8 mouse cellular contexts compared by ENCODE assay signal in the genomic region with DNA sequence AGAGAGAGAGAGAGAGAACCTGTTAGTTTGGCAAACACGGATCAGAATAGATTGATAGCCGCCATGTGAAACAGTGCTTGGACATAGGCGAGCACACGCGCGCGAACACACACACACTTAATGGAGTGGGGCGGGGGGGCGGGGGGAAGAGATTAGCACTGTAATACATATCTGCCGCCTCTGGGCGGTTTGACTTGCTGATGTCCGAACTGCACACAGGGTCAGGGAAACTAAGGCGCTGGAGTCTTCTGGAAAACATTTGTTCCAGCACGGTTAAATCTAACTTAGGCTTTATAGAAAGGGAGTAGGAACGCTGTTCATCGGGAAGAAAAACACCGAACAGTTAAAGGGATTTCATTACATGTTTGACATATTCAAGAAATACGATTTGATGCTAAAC. TPM values are rescaled to one million over a fixed set of nuclear protein-coding genes. Genes with fewer than 3 reads are reported as not detected.
DNase-seq lines count a peak whose midpoint lies in the region; ATAC-seq and TF ChIP-seq lines count a peak whose summit lies in the region.

No protein-coding gene starts in this region.

- TF ChIP-seq CTCF in small intestine, adult 2 months (IDR thresholded peaks at IDR 0.05; ENCODE audit: extremely low read depth, insufficient read length, insufficient replicate concordance, low read depth, low read length): peak; percentile 39; the same call in 1 of the 2 replicates

- H3K27me3 ChIP-seq in heart, embryonic 15.5 days: no peaks in the 10 kb centered on the region
- peaks cover 81% of the 10 kb centered on the region for H3K27me3 ChIP-seq in liver, embryonic 12.5 days (replicated peaks)
- H3K27me3 ChIP-seq in small intestine, adult 2 months (ENCODE audit: control insufficient read depth, insufficient read depth, low read length): no peaks in the 10 kb centered on the region

- H3K4me3 ChIP-seq in heart, embryonic 15.5 days: peak overlapping the region; percentile 73
- H3K4me3 ChIP-seq in liver, embryonic 12.5 days: peak overlapping the region; percentile 73
- H3K4me3 ChIP-seq in small intestine, adult 2 months (ENCODE audit: low read depth, low read length): peak overlapping the region; percentile 37

- H3K9ac ChIP-seq in heart, embryonic 15.5 days: no peak overlapping the region
- H3K9ac ChIP-seq in liver, embryonic 12.5 days: 0 out of 2 replicates have a peak overlapping the region, but pooled peaks have one; percentile 17

- TF ChIP-seq POLR2A in small intestine, adult 2 months (IDR thresholded peaks at IDR 0.05; ENCODE audit: low read depth, low read length): no peak

- peak overlapping the region; percentile 85 for H3K4me2 ChIP-seq in heart, embryonic 15.5 days
- H3K4me2 ChIP-seq in liver, embryonic 12.5 days: peak overlapping the region; percentile 97

- intact Hi-C loops in gastrocnemius, postnatal 14 days (cut with DNase I; ENCODE audit: low total_unique reads): no loop called here
- intact Hi-C loops in gastrocnemius, postnatal 36 days (cut with DNase I): loop anchor here (5.0 to 10.0 kb wide), 2 partner anchors 156 to 261 kb away; no protein-coding TSS in a partner anchor

- peaks cover 33% of the 10 kb centered on the region for H3K4me1 ChIP-seq in heart, embryonic 15.5 days (replicated peaks)
- H3K4me1 ChIP-seq in liver, embryonic 12.5 days: peaks cover 44% of the 10 kb centered on the region
- peaks cover 2% of the 10 kb centered on the region for H3K4me1 ChIP-seq in small intestine, adult 2 months (ENCODE audit: control insufficient read depth, insufficient read depth, insufficient read length, low read length)

- WGBS in heart, embryonic 15.5 days: 2% methylated on average over 18 of the region's 18 CpGs
- 5% methylated on average over 18 of the region's 18 CpGs for WGBS in liver, embryonic 12.5 days (ENCODE audit: insufficient replicate concordance)
- WGBS in small intestine, adult 2 months: under 1% methylated on average over 18 of the region's 18 CpGs

- H3K9me3 ChIP-seq in heart, embryonic 15.5 days (replicated peaks): no peaks in the 10 kb centered on the region
- H3K9me3 ChIP-seq in liver, embryonic 12.5 days (replicated peaks): no peaks in the 10 kb centered on the region

- ATAC-seq in heart, embryonic 15.5 days (replicated peaks; ENCODE audit: insufficient number of reproducible peaks, insufficient read depth, low FRiP score, low read depth): no peak
- no peak for ATAC-seq in liver, embryonic 12.5 days

- DNase-seq in gastrocnemius, postnatal 14 days: peak; percentile 31
- no peak for DNase-seq in gastrocnemius, postnatal 36 days
- peak; percentile 82 for DNase-seq in NIH3T3 (ENCODE audit: low read depth)
- no peak for DNase-seq in c-Kit-positive CD71-positive TER-119-positive erythroid progenitor cells, embryonic 14.5 days (ENCODE audit: low spot score)
- DNase-seq in adrenal gland, postnatal 4 days (ENCODE audit: low spot score in 2 of 2): no peak

- H3K27ac ChIP-seq in heart, embryonic 15.5 days: peak overlapping the region; percentile 84
- H3K27ac ChIP-seq in liver, embryonic 12.5 days: no peak overlapping the region
- H3K27ac ChIP-seq in small intestine, adult 2 months (ENCODE audit: insufficient read depth, low read depth, low read length): peak overlapping the region; percentile 89

- H3K36me3 ChIP-seq in heart, embryonic 15.5 days: no peaks in the 10 kb centered on the region
- no peaks in the 10 kb centered on the region for H3K36me3 ChIP-seq in liver, embryonic 12.5 days
- H3K36me3 ChIP-seq in small intestine, adult 2 months (ENCODE audit: control insufficient read depth, insufficient read depth, low read length): no peaks in the 10 kb centered on the region

RNA-seq across cellular contexts. Expression of gene Lrig1, which starts 1.1 kb away (rescaled TPM):
- 10 to 100 TPM; 39.7 to 49.4 TPM for total RNA-seq in gastrocnemius, postnatal 14 days (2021)
- 10 to 100 TPM; 49.2 to 51.2 TPM for total RNA-seq in gastrocnemius, postnatal 36 days (2021)
- 8.0 and 12.6 TPM in 2 replicates for polyA plus RNA-seq in heart, embryonic 15.5 days (2015; fragmentation: Nextera tagmentation; extraction: Ambion mirVana)
- polyA plus RNA-seq in liver, embryonic 12.5 days (2016; fragmentation: Nextera tagmentation; extraction: Ambion mirVana): 2.4 and 2.8 TPM in 2 replicates
- polyA plus RNA-seq in small intestine, adult 2 months (2012; rRNA removed): 20.5 and 29.8 TPM in 2 replicates
- 10 to 100 TPM; 14.5 to 15.3 TPM for total RNA-seq in adrenal gland, postnatal 4 days (2021)

Comparison
In these comparisons a context has a peak if more than half of its experiments do, and no peak if none do; other contexts are left out.
1. DNase-seq: peak in gastrocnemius, postnatal 14 days (single experiment) and NIH3T3 (single experiment); none in gastrocnemius, postnatal 36 days (0 of 2), c-Kit-positive CD71-positive TER-119-positive erythroid progenitor cells, embryonic 14.5 days (single experiment) and adrenal gland, postnatal 4 days (0 of 2).
2. Peak in every context shown above with its lines, with median percentiles within 50 percentile points of each other: H3K4me3 ChIP-seq.